Mouse (Mus musculus): ENCODE results near the gene Zfp53. TPM values are rescaled to one million over a fixed set of nuclear protein-coding genes. Genes with fewer than 3 reads are reported as not detected.

Gene Zfp53
- total and polyA plus RNA-seq, 3 experiments, result 1.8 to 2.2 TPM; not detected in 1

DNA sequence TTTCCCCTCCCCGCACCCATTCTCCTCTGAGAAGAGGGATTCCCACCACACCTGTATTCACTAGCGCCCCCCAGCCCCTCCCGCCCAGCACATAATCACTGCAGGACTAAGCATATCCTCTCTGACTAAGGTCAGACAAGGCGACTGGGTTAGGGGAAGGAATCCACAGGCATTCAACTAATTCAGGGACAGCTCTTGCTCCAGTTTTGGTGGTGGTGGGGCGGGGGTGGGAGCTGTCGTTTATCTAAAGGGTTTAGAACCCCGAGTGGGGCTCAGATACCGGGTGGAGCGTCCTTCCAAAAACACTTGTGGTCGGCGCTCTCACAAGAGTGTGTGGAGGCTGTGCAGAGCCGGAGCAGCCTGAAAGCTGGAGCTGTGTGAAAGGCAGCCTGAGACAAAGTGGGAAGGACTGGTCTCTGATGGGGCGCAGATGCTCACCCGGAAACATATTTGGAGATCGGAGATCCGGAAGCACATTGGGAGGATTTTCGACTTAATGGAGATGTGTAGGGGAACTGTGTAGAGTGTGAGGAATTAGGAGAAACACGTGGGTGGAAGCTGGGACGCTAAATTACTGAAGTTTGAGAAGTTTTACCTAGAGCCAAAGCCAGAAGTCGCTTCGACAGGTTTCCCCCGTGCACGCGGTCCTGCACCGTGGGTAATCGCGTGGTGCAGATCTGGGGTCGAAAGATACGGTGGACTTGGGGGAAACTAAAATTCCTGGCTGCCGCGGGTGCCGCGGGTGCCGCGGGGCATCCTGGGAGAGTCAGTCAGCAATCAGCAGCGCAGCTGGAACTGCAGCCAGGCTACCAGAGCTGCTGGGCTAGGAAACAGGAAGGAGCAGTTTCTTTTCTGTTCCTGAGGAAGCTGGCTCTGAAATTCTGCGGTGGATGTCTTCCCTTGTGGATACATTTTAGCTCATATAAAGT lies 27.7 kb downstream of the Zfp53 start (continued):
- TF ChIP-seq USF2 (IDR thresholded peaks at IDR 0.05; ENCODE audit: borderline replicate concordance in 1 of 2, insufficient read depth in 1 of 2, low read depth in 1 of 2, low read length in 2 of 2) (no peak), NELFE (IDR thresholded peaks at IDR 0.05; ENCODE audit: low read depth, low read length) (peak; percentile 78), POLR2AphosphoS2 (IDR thresholded peaks at IDR 0.05; ENCODE audit: low read length) (peak; percentile 66; the same call in 1 of the 2 replicates), E2F4 (IDR thresholded peaks at IDR 0.05; ENCODE audit: borderline replicate concordance, low read depth, low read length) (no peak)

DNA sequence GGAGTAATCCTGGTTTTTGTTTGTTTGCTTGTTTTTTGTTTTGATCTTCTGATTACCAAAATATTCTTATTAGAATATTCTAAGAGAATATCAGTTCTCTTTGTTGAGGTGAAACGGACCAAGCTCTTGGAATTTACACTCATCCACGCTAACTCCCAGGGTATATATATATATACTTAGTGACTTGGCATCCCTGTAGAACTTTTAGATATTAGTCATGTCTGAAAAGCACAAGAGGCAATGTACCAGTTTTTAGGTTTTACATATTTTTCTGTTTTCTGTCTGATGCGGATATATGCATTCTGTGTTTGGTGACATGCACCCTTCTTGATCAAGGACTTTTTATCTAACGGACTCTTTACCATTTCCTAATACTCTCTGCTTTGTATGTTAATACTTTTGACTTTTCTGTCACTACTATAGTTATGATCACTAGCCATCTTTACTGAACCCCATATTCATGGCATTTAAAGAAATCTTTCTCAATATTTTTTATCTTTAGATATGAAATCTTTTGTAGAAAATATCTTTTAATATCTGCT lies 28.4 kb downstream of the Zfp53 start:
- no peaks in the 10 kb centered on the region for H3K9me3 ChIP-seq (replicated peaks; ENCODE audit: insufficient read depth, low read length)
- peak; percentile 72 for DNase-seq (ENCODE audit: low read depth, low spot score)
- H3K9ac ChIP-seq (ENCODE audit: control insufficient read depth, low read depth, low read length, poor library complexity, severe bottlenecking), result peak overlapping the region; percentile 88
- H3K36me3 ChIP-seq (ENCODE audit: control insufficient read depth in 1 of 2, insufficient read depth in 2 of 2, low read length in 2 of 2), result no peaks in the 10 kb centered on the region
- H3K27me3 ChIP-seq (ENCODE audit: control insufficient read depth in 1 of 2, insufficient read depth in 2 of 2, low read length in 2 of 2), result no peaks in the 10 kb centered on the region
- H3K79me2 ChIP-seq (ENCODE audit: control insufficient read depth, insufficient read depth, low read length, poor library complexity), result no peaks in the 10 kb centered on the region; the same call in 1 of the 2 replicates
- no peaks in the 10 kb centered on the region for H3K4me1 ChIP-seq (ENCODE audit: control insufficient read depth in 1 of 2, insufficient read depth in 2 of 2, low read length in 2 of 2)
- peak; percentile 94 for TF ChIP-seq TBP (IDR thresholded peaks at IDR 0.05; ENCODE audit: low read depth, low read length)
- TF ChIP-seq ZNF384 (IDR thresholded peaks at IDR 0.05; ENCODE audit: low read depth, low read length), result peak; percentile 77
- 0 out of 2 replicates have a peak, but pooled peaks have one; percentile 55 for TF ChIP-seq CHD1 (IDR thresholded peaks at IDR 0.05; ENCODE audit: low read depth, low read length)
- TF ChIP-seq BHLHE40 (IDR thresholded peaks at IDR 0.05; ENCODE audit: borderline replicate concordance, low read depth, low read length), result no peak
- H3K4me3 ChIP-seq (ENCODE audit: control insufficient read depth in 1 of 2, insufficient read depth in 1 of 2, low read depth in 2 of 2, low read length in 2 of 2), result peak overlapping the region; percentile 67 to 88
- peak overlapping the region; percentile 90 for H3K27ac ChIP-seq (ENCODE audit: control insufficient read depth, low read depth, low read length)

DNA sequence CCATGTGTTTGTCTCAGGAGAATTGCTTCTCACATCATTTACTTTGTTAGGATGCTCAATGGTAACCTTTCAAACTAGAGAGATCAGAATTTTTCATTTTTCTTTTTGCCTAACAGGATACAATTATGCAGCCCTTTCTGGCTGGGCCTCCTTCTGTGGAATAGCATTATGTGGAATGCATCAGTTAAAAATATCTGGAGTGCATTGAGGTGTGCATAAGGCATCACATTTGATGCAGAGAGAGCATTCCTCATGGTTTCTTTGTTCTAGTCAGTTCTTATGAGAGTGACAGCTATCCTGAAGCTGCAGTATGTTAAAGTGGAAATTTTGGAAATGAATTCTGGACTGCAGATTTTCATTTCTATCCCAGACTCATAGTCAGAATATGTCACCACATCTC lies 37.5 kb downstream of the Zfp53 start:
- DNase-seq (ENCODE audit: low read depth, low spot score), result no peak
- Histone ChIP-seq H3K27me3 (ENCODE audit: control insufficient read depth in 1 of 2, insufficient read depth in 2 of 2, low read length in 2 of 2) (no peaks in the 10 kb centered on the region), H3K4me3 (ENCODE audit: control insufficient read depth in 1 of 2, insufficient read depth in 1 of 2, low read depth in 2 of 2, low read length in 2 of 2) (no peak overlapping the region), H3K4me1 (ENCODE audit: control insufficient read depth in 1 of 2, insufficient read depth in 2 of 2, low read length in 2 of 2) (no peaks in the 10 kb centered on the region), H3K79me2 (ENCODE audit: control insufficient read depth, insufficient read depth, low read length, poor library complexity) (no peaks in the 10 kb centered on the region), H3K9ac (ENCODE audit: control insufficient read depth, low read depth, low read length, poor library complexity, severe bottlenecking) (no peak overlapping the region), H3K36me3 (ENCODE audit: control insufficient read depth in 1 of 2, insufficient read depth in 2 of 2, low read length in 2 of 2) (no peaks in the 10 kb centered on the region), H3K9me3 (replicated peaks; ENCODE audit: insufficient read depth, low read length) (no peaks in the 10 kb centered on the region), H3K27ac (ENCODE audit: control insufficient read depth, low read depth, low read length) (no peak overlapping the region)
- TF ChIP-seq E2F4 (IDR thresholded peaks at IDR 0.05; ENCODE audit: borderline replicate concordance, low read depth, low read length), result no peak
- TF ChIP-seq USF1 (IDR thresholded peaks at IDR 0.05; ENCODE audit: low read depth, low read length), result no peak
- no peak for TF ChIP-seq HCFC1 (IDR thresholded peaks at IDR 0.05; ENCODE audit: low read depth, low read length)
- no peak for TF ChIP-seq ZC3H11A (IDR thresholded peaks at IDR 0.05; ENCODE audit: low read depth, low read length)
- no peak for TF ChIP-seq ZMIZ1 (IDR thresholded peaks at IDR 0.05; ENCODE audit: low read depth, low read length)
- no peak for TF ChIP-seq RAD21 (IDR thresholded peaks at IDR 0.05; ENCODE audit: low read depth, low read length)
- no peak for TF ChIP-seq ELF1 (IDR thresholded peaks at IDR 0.05; ENCODE audit: low read depth, low read length)
- no peak for TF ChIP-seq ZNF384 (IDR thresholded peaks at IDR 0.05; ENCODE audit: low read depth, low read length)
- TF ChIP-seq CTCF (IDR thresholded peaks at IDR 0.05 in 2 of 3, conservative IDR thresholded peaks at IDR 0.05 in 1 of 3; ENCODE audit: control insufficient read depth in 1 of 3, insufficient read depth in 1 of 3, low read depth in 2 of 3, low read length in 3 of 3, poor library complexity in 1 of 3, severe bottlenecking in 1 of 3), result no peak
- no peak for TF ChIP-seq GATA1 (IDR thresholded peaks at IDR 0.05; ENCODE audit: low read depth, low read length)

All from MEL (cell line).